Mouse (Mus musculus): ENCODE results near the gene Manbal. TPM values are rescaled to one million over a fixed set of nuclear protein-coding genes. Genes with fewer than 3 reads are reported as not detected.

Manbal gene
- total and polyA plus RNA-seq, 3 experiments = 28.4 to 65.7 TPM; not detected in 1

GRCm38 (mm10) chr2:157395371-157395770, 28.0 kb downstream of the Manbal start:
- H3K36me3 ChIP-seq (ENCODE audit: control insufficient read depth in 1 of 2, insufficient read depth in 2 of 2, low read length in 2 of 2) = peaks cover 0 to 2% of the 10 kb centered on the region in 2 experiments; a peak in 2 of 4 replicates
- no peak overlapping the region for H3K4me3 ChIP-seq (ENCODE audit: control insufficient read depth in 1 of 2, insufficient read depth in 1 of 2, low read depth in 2 of 2, low read length in 2 of 2)
- H3K79me2 ChIP-seq (ENCODE audit: control insufficient read depth, insufficient read depth, low read length, poor library complexity) = no peaks in the 10 kb centered on the region
- H3K27ac ChIP-seq (ENCODE audit: control insufficient read depth, low read depth, low read length) = no peak overlapping the region
- no peaks in the 10 kb centered on the region for H3K27me3 ChIP-seq (ENCODE audit: control insufficient read depth in 1 of 2, insufficient read depth in 2 of 2, low read length in 2 of 2)
- no peak for TF ChIP-seq MEF2A (IDR thresholded peaks at IDR 0.05; ENCODE audit: extremely low read depth, insufficient replicate concordance, low read depth, low read length, poor library complexity, severe bottlenecking)
- TF ChIP-seq HCFC1 (IDR thresholded peaks at IDR 0.05; ENCODE audit: low read depth, low read length) = no peak
- TF ChIP-seq USF2 (IDR thresholded peaks at IDR 0.05; ENCODE audit: borderline replicate concordance in 1 of 2, insufficient read depth in 1 of 2, low read depth in 1 of 2, low read length in 2 of 2) = no peak
- TF ChIP-seq ZKSCAN1 (IDR thresholded peaks at IDR 0.05; ENCODE audit: low read depth, low read length) = no peak
- no peak for TF ChIP-seq ELF1 (IDR thresholded peaks at IDR 0.05; ENCODE audit: low read depth, low read length)
- no peak for TF ChIP-seq CHD2 (IDR thresholded peaks at IDR 0.05; ENCODE audit: low read length)
- no peak for TF ChIP-seq ETS1 (IDR thresholded peaks at IDR 0.05; ENCODE audit: low read depth, low read length)
- no peak for TF ChIP-seq UBTF (IDR thresholded peaks at IDR 0.05; ENCODE audit: borderline replicate concordance, insufficient read depth, low read depth, low read length)
- no peak for TF ChIP-seq POLR2A (IDR thresholded peaks at IDR 0.05; ENCODE audit: control insufficient read depth in 1 of 2, insufficient read depth in 1 of 2, low read depth in 1 of 2, low read length in 2 of 2, poor library complexity in 1 of 2)
- TF ChIP-seq MAX (IDR thresholded peaks at IDR 0.05; ENCODE audit: low read length) = no peak
- TF ChIP-seq MAZ (IDR thresholded peaks at IDR 0.05; ENCODE audit: low read depth, low read length) = no peak
- TF ChIP-seq MXI1 (IDR thresholded peaks at IDR 0.05; ENCODE audit: low read depth, low read length) = no peak
- TF ChIP-seq NRF1 (IDR thresholded peaks at IDR 0.05; ENCODE audit: insufficient read depth, low read depth, low read length, poor library complexity, severe bottlenecking) = no peak
- TF ChIP-seq TAL1 (IDR thresholded peaks at IDR 0.05; ENCODE audit: low read length) = no peak
- TF ChIP-seq GATA1 (IDR thresholded peaks at IDR 0.05; ENCODE audit: low read depth, low read length) = no peak
- TF ChIP-seq JUND (IDR thresholded peaks at IDR 0.05; ENCODE audit: low read depth, low read length) = no peak
- TF ChIP-seq CTCF (IDR thresholded peaks at IDR 0.05 in 2 of 3, conservative IDR thresholded peaks at IDR 0.05 in 1 of 3; ENCODE audit: control insufficient read depth in 1 of 3, insufficient read depth in 1 of 3, low read depth in 2 of 3, low read length in 3 of 3, poor library complexity in 1 of 3, severe bottlenecking in 1 of 3) = no peak
- no peak for DNase-seq (ENCODE audit: low read depth, low spot score)
- no peak overlapping the region for H3K9ac ChIP-seq (ENCODE audit: control insufficient read depth, low read depth, low read length, poor library complexity, severe bottlenecking)
- H3K4me1 ChIP-seq (ENCODE audit: control insufficient read depth in 1 of 2, insufficient read depth in 2 of 2, low read length in 2 of 2) = no peaks in the 10 kb centered on the region
- no peaks in the 10 kb centered on the region for H3K9me3 ChIP-seq (replicated peaks; ENCODE audit: insufficient read depth, low read length)

GRCm38 (mm10) chr2:157395960-157396359, 28.6 kb downstream of the Manbal start:
- no peaks in the 10 kb centered on the region for H3K27me3 ChIP-seq (ENCODE audit: control insufficient read depth in 1 of 2, insufficient read depth in 2 of 2, low read length in 2 of 2)
- peaks cover 0 to 2% of the 10 kb centered on the region in 2 experiments; a peak in 2 of 4 replicates for H3K36me3 ChIP-seq (ENCODE audit: control insufficient read depth in 1 of 2, insufficient read depth in 2 of 2, low read length in 2 of 2)
- DNase-seq (ENCODE audit: low read depth, low spot score) = no peak
- H3K4me1 ChIP-seq (ENCODE audit: control insufficient read depth in 1 of 2, insufficient read depth in 2 of 2, low read length in 2 of 2) = no peaks in the 10 kb centered on the region
- TF ChIP-seq KAT2A (conservative IDR thresholded peaks at IDR 0.05; ENCODE audit: low read depth, low read length) (no peak), TBP (IDR thresholded peaks at IDR 0.05; ENCODE audit: low read depth, low read length) (no peak), TAL1 (IDR thresholded peaks at IDR 0.05; ENCODE audit: low read length) (no peak), GABPA (IDR thresholded peaks at IDR 0.05; ENCODE audit: low read depth, low read length) (no peak)
- no peak overlapping the region for H3K9ac ChIP-seq (ENCODE audit: control insufficient read depth, low read depth, low read length, poor library complexity, severe bottlenecking)
- H3K27ac ChIP-seq (ENCODE audit: control insufficient read depth, low read depth, low read length) = no peak overlapping the region
- H3K9me3 ChIP-seq (replicated peaks; ENCODE audit: insufficient read depth, low read length) = no peaks in the 10 kb centered on the region
- H3K4me3 ChIP-seq (ENCODE audit: control insufficient read depth in 1 of 2, insufficient read depth in 1 of 2, low read depth in 2 of 2, low read length in 2 of 2) = no peak overlapping the region
- no peaks in the 10 kb centered on the region for H3K79me2 ChIP-seq (ENCODE audit: control insufficient read depth, insufficient read depth, low read length, poor library complexity)

Data from MEL (cell line).